Mouse (Mus musculus): ENCODE measurements around the gene Ankra2.

DNA sequence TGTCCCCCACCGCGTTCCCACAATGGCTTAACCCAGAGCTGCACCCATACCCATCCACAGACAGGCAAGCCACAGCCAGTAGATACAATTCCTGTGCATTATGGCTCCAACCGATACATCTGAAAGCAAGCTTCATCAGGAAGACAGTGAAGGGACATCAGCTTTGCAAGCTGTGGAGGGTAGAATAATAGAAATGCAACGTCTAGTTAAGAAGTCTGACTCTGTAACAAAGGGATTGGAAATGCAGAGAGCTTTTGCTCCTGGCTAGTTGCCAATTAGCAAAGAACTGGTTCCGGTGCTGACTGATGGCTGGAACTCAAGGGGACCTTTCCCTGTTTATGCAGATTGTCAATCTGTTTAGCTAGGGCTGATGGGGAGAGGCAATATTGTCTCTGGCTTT is 43.5 kb downstream of the Ankra2 start:
- TF ChIP-seq CTCF (IDR thresholded peaks at IDR 0.05; ENCODE audit: extremely low read depth, insufficient read depth, insufficient read length, insufficient replicate concordance) (no peak), POLR2A (IDR thresholded peaks at IDR 0.05; ENCODE audit: low read depth, low read length) (no peak)
